Mouse (Mus musculus) stomach, embryonic 15.5 days (tissue): ENCODE data around the gene Ugt1a10. TPM values are rescaled to one million over a fixed set of nuclear protein-coding genes. Genes with fewer than 3 reads are reported as not detected.

Source experiments
- ATAC-seq: fragments of 200-750 bp; cut with Nextera tagmentation; 2 replicates; pipeline ENCODE4 v1.8.0; 2017; ENCODE audit warnings: low read depth, moderate number of reproducible peaks, moderate TSS enrichment; ENCODE audit not compliant: insufficient read depth, low FRiP score
- H3K27ac ChIP-seq: fragments of 300-500 bp; sonication (generic); 2 replicates; pipeline ENCODE4 v1.5.1; 2015; ENCODE audit warnings: mild to moderate bottlenecking, inconsistent platforms
- H3K27me3 ChIP-seq: fragments of 300-500 bp; sonication (generic); replicated peaks from 2 replicates; pipeline ENCODE4 v1.6.1; 2015; ENCODE audit warnings: inconsistent platforms
- H3K36me3 ChIP-seq: fragments of 300-500 bp; sonication (generic); 2 replicates; pipeline ENCODE4 v1.6.1; 2015; ENCODE audit warnings: inconsistent platforms
- H3K4me1 ChIP-seq: fragments of 300-500 bp; sonication (generic); 2 replicates; pipeline ENCODE4 v1.6.1; 2015; ENCODE audit warnings: inconsistent platforms
- H3K4me2 ChIP-seq: fragments of 300-500 bp; sonication (generic); 2 replicates; pipeline ENCODE4 v1.6.1; 2015; ENCODE audit warnings: mild to moderate bottlenecking, inconsistent platforms
- H3K4me3 ChIP-seq: fragments of 300-500 bp; sonication (generic); replicated peaks from 2 replicates; pipeline ENCODE4 v1.5.1; 2015; ENCODE audit warnings: inconsistent platforms
- H3K9ac ChIP-seq: fragments of 300-500 bp; sonication (generic); 2 replicates; pipeline ENCODE4 v1.6.1; 2015; ENCODE audit warnings: inconsistent platforms
- H3K9me3 ChIP-seq: fragments of 300-500 bp; sonication (generic); 2 replicates; pipeline ENCODE4 v1.6.1; 2016; ENCODE audit warnings: inconsistent platforms
- WGBS: fragments of 180-500 bp; shearing (Covaris S2); methylation state at CpG from one replicate; pipeline ENCODE4 v1.1.7; 2015; 5-methylcytosine and 5-hydroxymethylcytosine counted together
- polyA plus RNA-seq: library from polyadenylated mRNA; unstranded; fragments of >200 nt; fragmentation: Nextera tagmentation; extraction: Ambion mirVana; gene quantifications from 2 replicates; pipeline ENCODE4 v1.2.1, GENCODE M21; 2015

Ugt1a10 gene
- polyA plus RNA-seq, 1 experiment from 2014 or later, result not detected

DNA sequence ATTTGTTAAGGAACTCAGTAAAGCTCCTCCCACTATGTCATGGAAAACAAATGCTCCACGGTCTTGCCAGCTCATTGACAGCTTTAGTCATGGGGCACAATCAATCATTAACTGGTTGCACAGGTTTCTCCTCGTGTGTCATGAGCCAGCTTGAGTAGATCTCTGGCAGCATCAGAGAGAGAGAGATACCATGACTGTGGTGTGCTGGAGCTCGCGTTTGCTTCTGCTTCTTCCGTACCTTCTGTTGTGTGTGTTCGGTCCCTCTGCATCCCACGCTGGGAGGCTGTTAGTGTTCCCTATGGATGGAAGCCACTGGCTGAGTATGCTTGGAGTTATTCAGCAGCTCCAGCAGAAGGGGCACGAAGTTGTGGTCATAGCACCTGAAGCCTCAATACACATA lies 156.6 kb downstream of the Ugt1a10 start, which contains the start of gene Ugt1a1:
TSS of gene Ugt1a1 (plus strand) at position 148 of the 400 bp plus-strand sequence.
- peak; percentile 19; the same call in 1 of the 2 replicates for ATAC-seq
- Histone ChIP-seq H3K4me3 (no peak within 1 kb of the TSS), H3K9me3 (peaks cover 7% of the 10 kb centered on the region; the same call in 1 of the 2 replicates), H3K4me2 (no peak within 1 kb of the TSS), H3K27ac (no peak within 1 kb of the TSS), H3K36me3 (no peaks in the 10 kb centered on the region), H3K9ac (no peak within 1 kb of the TSS), H3K4me1 (no peaks in the 10 kb centered on the region), H3K27me3 (no peaks in the 10 kb centered on the region)
- 63% methylated on average over 8 of the region's 8 CpGs for WGBS

DNA sequence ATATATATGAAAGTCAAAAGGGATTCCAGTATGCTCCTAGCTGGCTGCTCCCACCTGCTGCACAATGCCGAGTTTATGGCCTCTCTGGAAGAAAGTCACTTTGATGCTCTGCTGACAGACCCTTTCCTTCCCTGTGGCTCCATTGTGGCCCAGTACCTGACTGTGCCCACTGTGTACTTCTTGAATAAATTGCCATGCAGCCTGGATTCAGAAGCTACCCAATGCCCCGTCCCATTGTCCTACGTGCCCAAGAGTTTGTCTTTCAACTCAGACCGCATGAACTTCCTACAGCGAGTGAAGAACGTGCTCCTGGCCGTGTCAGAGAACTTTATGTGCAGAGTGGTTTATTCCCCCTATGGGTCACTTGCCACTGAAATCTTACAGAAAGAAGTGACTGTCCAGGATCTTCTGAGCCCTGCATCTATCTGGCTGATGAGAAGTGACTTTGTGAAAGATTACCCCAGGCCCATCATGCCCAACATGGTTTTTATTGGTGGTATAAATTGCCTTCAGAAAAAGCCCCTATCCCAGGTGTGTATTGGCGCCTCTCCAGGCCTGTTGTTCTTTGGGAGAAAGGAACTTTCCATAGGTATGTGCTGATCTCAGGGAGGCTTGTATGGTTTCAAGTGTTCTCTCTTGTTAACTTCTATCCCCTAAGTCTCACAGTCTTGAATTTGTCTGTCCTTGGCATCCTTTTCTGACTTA lies 157.3 kb downstream of the Ugt1a10 start:
- H3K27me3 ChIP-seq, result no peaks in the 10 kb centered on the region
- 61% methylated on average over 8 of the region's 8 CpGs for WGBS
- no peak overlapping the region for H3K4me2 ChIP-seq
- no peaks in the 10 kb centered on the region for H3K36me3 ChIP-seq
- no peak overlapping the region for H3K4me3 ChIP-seq
- H3K9me3 ChIP-seq, result peaks cover 14% of the 10 kb centered on the region
- no peak overlapping the region for H3K9ac ChIP-seq
- H3K4me1 ChIP-seq, result no peaks in the 10 kb centered on the region
- ATAC-seq, result 0 out of 2 replicates have a peak, but pooled peaks have one; percentile 6
- no peak overlapping the region for H3K27ac ChIP-seq

GRCm38 (mm10) chr1:88213061-88213460 lies 157.9 kb downstream of the Ugt1a10 start:
- ATAC-seq, result no peak
- no peaks in the 10 kb centered on the region for H3K36me3 ChIP-seq

GRCm38 (mm10) chr1:88213766-88214461 lies 158.7 kb downstream of the Ugt1a10 start:
- Histone ChIP-seq H3K9me3 (peaks cover 16% of the 10 kb centered on the region), H3K4me3 (no peak overlapping the region), H3K9ac (no peak overlapping the region), H3K27me3 (no peaks in the 10 kb centered on the region), H3K36me3 (no peaks in the 10 kb centered on the region), H3K27ac (no peak overlapping the region), H3K4me1 (no peaks in the 10 kb centered on the region), H3K4me2 (no peak overlapping the region)
- no peak for ATAC-seq
- 76% methylated on average over 2 of the region's 2 CpGs for WGBS

More at GRCm38 (mm10) chr1:88213061-88213460, 157.9 kb downstream of the Ugt1a10 start:
- Histone ChIP-seq H3K4me2 (no peak overlapping the region), H3K4me1 (no peaks in the 10 kb centered on the region), H3K9ac (no peak overlapping the region), H3K27ac (no peak overlapping the region), H3K4me3 (no peak overlapping the region), H3K27me3 (no peaks in the 10 kb centered on the region), H3K9me3 (peaks cover 16% of the 10 kb centered on the region)
- 76% methylated on average over 1 of the region's 1 CpGs for WGBS

DNA sequence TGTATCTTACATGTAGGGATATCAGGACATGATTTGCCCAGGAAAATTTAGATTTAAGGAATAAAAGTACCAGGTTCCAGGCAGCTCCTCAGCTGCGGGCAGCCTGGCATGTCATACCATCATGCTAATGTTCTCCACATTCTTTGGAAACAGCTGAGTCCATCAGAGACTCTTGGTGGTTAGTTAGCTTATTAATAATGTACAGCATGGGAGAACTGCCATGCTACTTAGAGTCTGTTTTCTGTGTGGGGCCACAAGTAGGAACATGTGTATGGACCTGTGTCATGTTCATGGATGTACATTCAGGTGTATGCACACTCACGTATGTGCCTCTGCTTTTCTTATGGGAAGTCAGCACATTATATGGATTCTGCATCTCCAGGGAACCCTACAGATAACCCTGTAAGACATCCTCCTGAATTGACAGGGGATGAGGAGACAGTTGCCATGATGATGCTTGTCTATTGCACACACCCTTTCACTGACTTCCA lies 159.3 kb downstream of the Ugt1a10 start:
- Histone ChIP-seq H3K36me3 (no peaks in the 10 kb centered on the region), H3K27me3 (no peaks in the 10 kb centered on the region), H3K9me3 (peaks cover 16% of the 10 kb centered on the region), H3K4me3 (no peak overlapping the region), H3K9ac (no peak overlapping the region), H3K4me2 (no peak overlapping the region), H3K4me1 (no peaks in the 10 kb centered on the region), H3K27ac (no peak overlapping the region)
- 74% methylated on average over 2 of the region's 2 CpGs for WGBS
- no peak for ATAC-seq

GRCm38 (mm10) chr1:88215466-88216380 lies 160.5 kb downstream of the Ugt1a10 start:
- 70% methylated on average over 10 of the region's 10 CpGs for WGBS
- no peaks in the 10 kb centered on the region for H3K36me3 ChIP-seq
- peaks cover 16% of the 10 kb centered on the region for H3K9me3 ChIP-seq
- H3K4me3 ChIP-seq, result no peak overlapping the region
- no peaks in the 10 kb centered on the region for H3K4me1 ChIP-seq
- H3K9ac ChIP-seq, result no peak overlapping the region
- no peaks in the 10 kb centered on the region for H3K27me3 ChIP-seq
- H3K4me2 ChIP-seq, result no peak overlapping the region
- H3K27ac ChIP-seq, result no peak overlapping the region
- no peak for ATAC-seq

DNA sequence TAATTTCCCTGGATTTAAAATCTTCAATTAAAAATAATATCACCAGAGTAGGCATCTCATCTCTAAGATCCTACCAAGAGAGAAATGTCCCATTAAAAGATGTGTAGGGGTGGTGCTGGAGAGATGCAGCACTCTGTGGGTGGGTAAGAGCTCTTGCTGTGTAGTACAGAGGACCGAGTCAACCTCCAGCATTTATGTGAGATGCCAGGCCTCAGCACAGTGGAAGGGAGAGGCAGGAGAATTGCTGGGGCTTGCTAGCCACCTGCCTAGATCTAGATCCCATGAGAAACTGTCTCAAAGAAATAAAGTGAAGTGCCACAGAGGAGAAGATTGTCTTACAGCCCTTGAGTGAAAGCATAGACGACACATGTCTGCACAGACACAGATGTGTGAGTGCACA lies 161.4 kb downstream of the Ugt1a10 start:
- peaks cover 16% of the 10 kb centered on the region for H3K9me3 ChIP-seq
- no peaks in the 10 kb centered on the region for H3K36me3 ChIP-seq
- WGBS, result 60% methylated on average over 2 of the region's 2 CpGs
- H3K9ac ChIP-seq, result no peak overlapping the region
- H3K27ac ChIP-seq, result no peak overlapping the region
- H3K4me3 ChIP-seq, result no peak overlapping the region
- no peak overlapping the region for H3K4me2 ChIP-seq
- no peak for ATAC-seq
- H3K4me1 ChIP-seq, result no peaks in the 10 kb centered on the region
- H3K27me3 ChIP-seq, result no peaks in the 10 kb centered on the region

- no peak for ATAC-seq
- Histone ChIP-seq H3K36me3 (no peaks in the 10 kb centered on the region), H3K9ac (no peak overlapping the region), H3K9me3 (peaks cover 16% of the 10 kb centered on the region), H3K27me3 (no peaks in the 10 kb centered on the region), H3K4me2 (no peak overlapping the region), H3K27ac (no peak overlapping the region), H3K4me3 (no peak overlapping the region), H3K4me1 (no peaks in the 10 kb centered on the region)
- WGBS, result 63% methylated on average over 2 of the region's 2 CpGs
Observed at GRCm38 (mm10) chr1:88217144-88217543, 162.0 kb downstream of the Ugt1a10 start.

GRCm38 (mm10) chr1:88217576-88217975 lies 162.4 kb downstream of the Ugt1a10 start:
- ATAC-seq, result no peak
- 37% methylated on average over 3 of the region's 3 CpGs for WGBS

DNA sequence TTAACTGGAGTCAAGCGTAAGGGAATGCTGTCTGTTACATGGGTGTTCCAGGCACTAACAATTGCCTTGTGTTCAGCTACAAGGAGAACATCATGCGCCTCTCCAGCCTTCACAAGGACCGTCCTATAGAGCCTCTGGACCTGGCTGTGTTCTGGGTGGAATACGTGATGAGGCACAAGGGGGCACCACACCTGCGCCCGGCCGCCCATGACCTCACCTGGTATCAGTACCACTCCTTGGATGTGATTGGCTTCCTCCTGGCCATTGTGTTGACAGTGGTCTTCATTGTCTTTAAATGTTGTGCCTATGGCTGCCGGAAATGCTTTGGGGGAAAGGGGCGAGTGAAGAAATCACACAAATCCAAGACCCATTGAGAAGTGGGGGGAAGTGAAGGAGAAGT lies 162.9 kb downstream of the Ugt1a10 start:
- Histone ChIP-seq H3K4me2 (no peak overlapping the region), H3K9ac (no peak overlapping the region), H3K9me3 (peaks cover 16% of the 10 kb centered on the region), H3K4me3 (no peak overlapping the region), H3K27me3 (no peaks in the 10 kb centered on the region), H3K4me1 (no peaks in the 10 kb centered on the region), H3K27ac (no peak overlapping the region), H3K36me3 (no peaks in the 10 kb centered on the region)
- WGBS, result 74% methylated on average over 9 of the region's 9 CpGs
- no peak for ATAC-seq

More at GRCm38 (mm10) chr1:88217576-88217975, 162.4 kb downstream of the Ugt1a10 start:
- no peaks in the 10 kb centered on the region for H3K4me1 ChIP-seq
- no peak overlapping the region for H3K27ac ChIP-seq
- no peak overlapping the region for H3K4me2 ChIP-seq
- H3K36me3 ChIP-seq, result no peaks in the 10 kb centered on the region
- H3K9me3 ChIP-seq, result peaks cover 16% of the 10 kb centered on the region
- no peaks in the 10 kb centered on the region for H3K27me3 ChIP-seq
- no peak overlapping the region for H3K9ac ChIP-seq
- H3K4me3 ChIP-seq, result no peak overlapping the region

DNA sequence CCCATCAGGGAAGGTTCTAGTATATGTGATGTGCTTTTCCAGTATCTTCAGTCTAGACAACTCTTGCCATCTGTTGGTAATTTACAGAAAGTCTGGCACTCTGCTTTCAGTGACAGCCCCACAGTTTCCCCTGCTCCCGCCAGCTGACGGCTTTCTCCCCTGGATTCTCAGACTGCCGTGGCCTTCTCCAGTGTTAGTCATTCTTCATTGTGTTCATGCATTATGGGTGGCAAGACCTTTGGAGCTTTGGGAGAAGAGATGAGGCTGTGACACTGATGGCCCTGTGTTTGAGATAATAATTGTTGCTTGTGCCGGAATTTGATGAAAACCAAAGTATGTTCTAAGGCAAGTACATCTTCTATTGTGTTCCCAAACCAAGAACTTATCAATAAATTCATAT lies 163.4 kb downstream of the Ugt1a10 start:
- Histone ChIP-seq H3K4me2 (no peak overlapping the region), H3K27ac (no peak overlapping the region), H3K4me1 (no peaks in the 10 kb centered on the region), H3K9me3 (peaks cover 12% of the 10 kb centered on the region), H3K27me3 (no peaks in the 10 kb centered on the region), H3K9ac (no peak overlapping the region), H3K36me3 (no peaks in the 10 kb centered on the region), H3K4me3 (no peak overlapping the region)
- no peak for ATAC-seq
- WGBS, result 50% methylated on average over 4 of the region's 4 CpGs
